Mouse (Mus musculus) hindbrain, postnatal 0 days (tissue): ENCODE measurements around the gene Prtn3. TPM values are rescaled to one million over a fixed set of nuclear protein-coding genes. Genes with fewer than 3 reads are reported as not detected.

ENCODE experiments used
- ATAC-seq: fragments of 200-750 bp; cut with Nextera tagmentation; 2 replicates; pipeline ENCODE4 v1.8.0; 2017; ENCODE audit warnings: mild to moderate bottlenecking, moderate TSS enrichment, moderate library complexity
- DNase-seq: peaks from one replicate; pipeline ENCODE4 v3.0.0-alpha.2; 2015; ENCODE audit warnings: low spot score
- H3K27ac ChIP-seq: fragments of 300-500 bp; sonication (generic); 2 replicates; pipeline ENCODE4 v1.5.1; 2014; ENCODE audit warnings: mild to moderate bottlenecking
- H3K27me3 ChIP-seq: fragments of 300-500 bp; sonication (generic); 2 replicates; pipeline ENCODE4 v1.6.1; 2014; ENCODE audit warnings: low read length, mixed read lengths; ENCODE audit not compliant: insufficient read depth
- H3K36me3 ChIP-seq: fragments of 300-500 bp; sonication (generic); 2 replicates; pipeline ENCODE4 v1.6.1; 2014; ENCODE audit warnings: low read length, mixed read lengths; ENCODE audit not compliant: insufficient read depth
- H3K4me1 ChIP-seq: fragments of 300-500 bp; sonication (generic); 2 replicates; pipeline ENCODE4 v1.6.1; 2014; ENCODE audit warnings: antibody characterized with exemption, low read length, mixed read lengths; ENCODE audit not compliant: insufficient read depth
- H3K4me2 ChIP-seq: fragments of 300-500 bp; sonication (generic); 2 replicates; pipeline ENCODE4 v1.6.1; 2014; ENCODE audit warnings: low read depth, mild to moderate bottlenecking, low read length, moderate library complexity, mixed read lengths
- H3K4me3 ChIP-seq: fragments of 300-500 bp; sonication (generic); 2 replicates; pipeline ENCODE4 v1.5.1; 2014; ENCODE audit warnings: low read length
- H3K9ac ChIP-seq: fragments of 300-500 bp; sonication (generic); replicated peaks from 2 replicates; pipeline ENCODE4 v1.6.1; 2014; ENCODE audit warnings: mild to moderate bottlenecking, low read length, moderate library complexity, mixed read lengths
- H3K9me3 ChIP-seq: fragments of 300-500 bp; sonication (generic); 2 replicates; pipeline ENCODE4 v1.6.1; 2016; ENCODE audit warnings: low read length, mixed read lengths
- CTCF ChIP-seq: IDR thresholded peaks from 2 replicates; pipeline ENCODE4 v1.5.1; 2016; ENCODE audit warnings: antibody characterized with exemption, control low read depth, low read depth
- WGBS: fragments of 180-500 bp; shearing (Covaris S2); extraction: QIAGEN DNeasy Blood & Tissue Kit; methylation state at CpG from one replicate; pipeline ENCODE4 v1.1.7; 2014; 5-methylcytosine and 5-hydroxymethylcytosine counted together
- microRNA-seq, 2 experiments: library from miRNA; unstranded; fragments of <30 nt; microRNA quantifications; one replicate each; pipeline ENCODE4; 2016
- polyA plus RNA-seq: library from polyadenylated mRNA; unstranded; fragments of >200 nt; fragmentation: Nextera tagmentation; extraction: Ambion mirVana; gene quantifications from 2 replicates; pipeline ENCODE4 v1.2.1, GENCODE M21; 2015
- total RNA-seq: library from RNA; depleted of rRNA; stranded (reverse); fragments of >200 nt; gene quantifications from 2 replicates; pipeline ENCODE4 v1.2.3, GENCODE M21; 2014; rRNA removed

Gene Prtn3
- total and polyA plus RNA-seq, 2 experiments from 2014 or later = 9.4 to 11.8 TPM

DNA sequence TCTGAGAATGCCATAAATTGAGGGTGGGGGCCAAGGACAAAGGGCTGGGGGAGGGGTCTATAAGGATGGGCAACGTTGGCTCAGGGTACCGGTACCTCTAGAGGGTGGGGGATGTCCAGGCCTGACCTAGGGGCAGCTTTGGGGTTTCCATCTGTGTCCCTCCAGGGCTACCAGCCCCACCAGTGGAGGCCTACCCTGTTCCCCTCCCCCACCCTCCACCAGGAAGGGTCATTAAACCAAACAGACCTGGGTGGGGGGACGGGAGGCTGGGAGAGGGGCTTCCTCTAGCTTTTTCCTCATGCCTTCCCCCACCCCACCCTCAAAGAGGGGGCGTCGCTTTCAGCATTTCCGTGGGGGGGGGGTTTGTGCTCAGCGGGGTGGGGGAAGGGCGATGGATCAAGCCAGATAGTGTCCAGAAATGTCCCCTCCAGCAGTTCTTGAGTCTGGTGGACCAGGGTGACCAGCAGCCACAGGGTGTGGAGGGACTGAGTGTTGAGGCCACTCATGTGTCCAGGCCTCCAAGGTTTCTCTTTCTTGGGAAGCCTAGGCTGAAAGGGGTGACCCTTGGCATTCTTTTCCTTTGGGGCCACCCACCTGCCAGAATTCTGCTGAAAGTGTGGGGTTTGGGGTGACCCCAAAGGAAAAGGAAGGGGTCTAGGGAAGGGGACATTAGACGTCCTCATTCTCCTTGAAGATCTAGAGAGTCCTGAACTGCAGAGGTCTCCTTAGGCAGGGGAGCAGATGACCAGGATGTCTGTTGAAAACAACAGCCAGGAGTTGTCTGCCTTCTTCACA is 54.8 kb downstream of the Prtn3 start:
- ATAC-seq (no peak), DNase-seq (no peak)
- Histone ChIP-seq H3K27ac (peak overlapping the region; percentile 88; the same call in 1 of the 2 replicates), H3K4me2 (peak overlapping the region; percentile 96), H3K27me3 (no peaks in the 10 kb centered on the region), H3K9ac (0 out of 2 replicates have a peak overlapping the region, but pooled peaks have one; percentile 18), H3K4me3 (peak overlapping the region; percentile 86), H3K36me3 (no peaks in the 10 kb centered on the region), H3K4me1 (0 out of 2 replicates have a peak, but pooled peaks cover 9% of the 10 kb centered on the region), H3K9me3 (no peaks in the 10 kb centered on the region)
- no peak for TF ChIP-seq CTCF
- 35% methylated on average over 9 of the region's 9 CpGs for WGBS

DNA sequence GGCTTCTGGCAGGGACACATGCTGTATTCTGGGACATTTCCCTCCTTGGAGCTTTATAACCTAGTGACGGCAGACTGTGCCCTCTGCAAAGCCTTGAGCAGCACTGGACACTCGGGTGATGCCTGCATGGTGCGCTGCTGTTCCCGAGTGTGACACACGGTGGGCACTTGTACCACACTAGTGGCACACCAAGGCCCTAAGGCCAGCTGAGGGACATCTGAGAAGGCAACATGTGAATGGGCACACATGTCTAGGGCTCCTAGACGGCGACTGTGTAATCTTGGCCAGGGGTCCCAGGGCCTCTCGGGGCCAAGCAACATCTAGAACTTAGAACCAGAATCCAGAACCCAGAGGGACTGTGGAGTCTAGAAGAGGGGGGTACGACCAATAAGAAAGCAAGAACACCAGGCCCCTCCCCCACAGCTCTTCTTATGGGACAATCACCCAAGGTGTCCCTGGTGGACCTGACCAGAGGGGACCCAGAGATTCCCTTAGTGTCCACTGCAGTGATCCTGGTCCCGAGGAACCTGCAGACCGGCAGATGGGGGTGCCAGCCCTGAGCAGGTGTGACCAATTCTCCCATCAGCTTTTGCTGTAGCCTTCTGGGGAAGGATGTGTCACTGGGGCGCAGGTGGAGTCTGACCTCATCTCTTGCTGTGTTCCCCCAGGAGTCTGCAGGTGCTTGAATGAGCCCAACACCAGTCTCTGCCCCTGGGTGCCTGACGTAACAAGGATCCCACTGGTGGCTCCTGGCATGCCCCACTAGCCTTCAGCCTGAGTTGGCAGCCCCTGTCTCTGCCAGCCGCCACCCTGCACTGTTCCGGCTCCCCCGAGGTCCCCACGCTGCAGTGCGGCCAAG is 55.9 kb downstream of the Prtn3 start:
- Histone ChIP-seq H3K27me3 (no peaks in the 10 kb centered on the region), H3K4me2 (no peak overlapping the region), H3K9me3 (no peaks in the 10 kb centered on the region), H3K27ac (peak overlapping the region; percentile 20; the same call in 1 of the 2 replicates), H3K36me3 (no peaks in the 10 kb centered on the region), H3K9ac (no peak overlapping the region; the same call in 1 of the 2 replicates), H3K4me1 (0 out of 2 replicates have a peak, but pooled peaks cover 9% of the 10 kb centered on the region), H3K4me3 (no peak overlapping the region)
- no peak for DNase-seq
- 71% methylated on average over 18 of the region's 18 CpGs for WGBS
- no peak for ATAC-seq
- peak; percentile 12; the same call in 1 of the 2 replicates for TF ChIP-seq CTCF

DNA sequence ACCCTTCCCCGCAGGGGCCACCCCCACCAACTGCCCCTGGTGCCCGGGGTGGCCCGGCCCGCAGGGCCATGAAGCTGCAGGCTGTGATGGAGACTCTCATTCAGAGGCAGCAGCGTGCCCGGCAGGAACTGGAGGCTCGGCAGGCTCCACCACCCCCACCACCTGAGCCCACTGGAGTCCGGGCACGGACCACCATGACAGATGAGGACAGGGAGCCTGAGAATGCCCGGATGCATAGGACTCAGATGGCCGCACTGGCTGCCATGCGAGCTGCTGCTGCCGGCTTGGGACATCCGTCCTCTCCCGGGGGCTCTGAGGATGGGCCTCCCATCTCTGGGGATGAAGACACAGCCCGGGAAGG is 56.5 kb downstream of the Prtn3 start:
- no peak for DNase-seq
- Histone ChIP-seq H3K9me3 (no peaks in the 10 kb centered on the region), H3K36me3 (no peaks in the 10 kb centered on the region), H3K4me2 (no peak overlapping the region), H3K27me3 (no peaks in the 10 kb centered on the region), H3K4me1 (0 out of 2 replicates have a peak, but pooled peaks cover 8% of the 10 kb centered on the region), H3K9ac (no peak overlapping the region; the same call in 1 of the 2 replicates), H3K4me3 (no peak overlapping the region), H3K27ac (0 out of 2 replicates have a peak overlapping the region, but pooled peaks have one; percentile 20)
- TF ChIP-seq CTCF = no peak
- WGBS = 60% methylated on average over 16 of the region's 16 CpGs
- ATAC-seq = no peak

DNA sequence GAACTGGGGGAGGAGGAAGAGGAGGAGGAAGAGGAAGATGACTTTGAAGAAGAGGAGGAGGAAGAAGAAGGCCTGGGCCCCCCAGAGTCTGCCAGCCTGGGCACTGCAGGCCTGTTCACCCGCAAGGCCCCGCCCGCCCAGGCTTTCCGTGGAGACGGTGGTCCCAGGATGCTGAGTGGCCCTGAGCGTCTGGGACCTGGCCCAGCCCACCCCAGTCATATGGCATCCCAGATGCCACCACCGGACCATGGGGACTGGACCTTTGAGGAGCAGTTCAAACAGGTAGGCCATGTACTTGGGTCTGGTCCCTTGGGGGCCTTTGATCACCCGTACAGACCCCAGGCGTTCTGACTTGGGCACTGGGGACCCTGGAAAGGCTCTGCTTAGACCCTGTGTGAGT is 57.5 kb downstream of the Prtn3 start:
- TF ChIP-seq CTCF = no peak
- H3K27ac ChIP-seq = no peak overlapping the region

DNA sequence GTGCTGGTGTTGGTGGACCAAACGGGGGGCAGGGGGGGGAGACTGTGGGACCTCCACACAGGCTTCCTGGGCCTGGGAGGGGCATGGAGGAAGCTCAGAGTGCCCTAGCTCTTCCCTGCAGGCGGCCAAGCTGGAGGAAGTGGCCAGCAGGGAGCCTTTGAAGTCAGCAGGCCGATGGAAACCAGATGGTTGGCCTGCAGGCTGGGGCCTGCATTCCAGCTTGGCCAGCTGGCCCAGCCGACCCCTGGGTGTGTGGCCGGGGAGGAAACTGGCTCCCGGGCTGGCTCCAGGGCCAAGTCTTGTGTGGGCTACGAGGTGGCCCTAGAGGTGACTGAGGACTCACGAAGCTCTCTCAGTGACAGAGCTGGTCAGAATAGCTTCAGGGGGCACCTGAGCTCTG is 58.5 kb downstream of the Prtn3 start:
- no peaks in the 10 kb centered on the region for H3K9me3 ChIP-seq
- H3K4me1 ChIP-seq = peaks cover 10% of the 10 kb centered on the region
- H3K4me3 ChIP-seq = no peak overlapping the region
- H3K27me3 ChIP-seq = no peaks in the 10 kb centered on the region
- no peak overlapping the region for H3K9ac ChIP-seq
- 21% methylated on average over 8 of the region's 8 CpGs for WGBS
- DNase-seq (peak; percentile 72), ATAC-seq (no peak)
- H3K27ac ChIP-seq = peak overlapping the region; percentile 55; the same call in 1 of the 2 replicates
- no peaks in the 10 kb centered on the region for H3K36me3 ChIP-seq
- no peak for TF ChIP-seq CTCF
- no peak overlapping the region for H3K4me2 ChIP-seq

More for the DNA sequence above, 57.5 kb downstream of the Prtn3 start:
- no peak overlapping the region for H3K9ac ChIP-seq
- no peaks in the 10 kb centered on the region for H3K9me3 ChIP-seq
- H3K4me2 ChIP-seq = no peak overlapping the region
- ATAC-seq (no peak), DNase-seq (no peak)
- no peaks in the 10 kb centered on the region for H3K36me3 ChIP-seq
- no peak overlapping the region for H3K4me3 ChIP-seq
- WGBS = 82% methylated on average over 9 of the region's 9 CpGs
- H3K27me3 ChIP-seq = no peaks in the 10 kb centered on the region
- 0 out of 2 replicates have a peak, but pooled peaks cover 5% of the 10 kb centered on the region for H3K4me1 ChIP-seq

Small RNAs within 50 kb of the gene (microRNA-seq; reads per million reads assigned to microRNA genes)
- gene Mir6910 = 0.35 to 0.72 reads per million in 2 experiments

Other genes starting within 250 kb of the Prtn3 start
Only the 30 nearest of the 34 such genes appear.
- 0.90 and 2.1 TPM in 2 replicates for gene Madcam1, start 209.9 kb upstream of the Prtn3 start, total RNA-seq
- gene Madcam1, start 209.9 kb upstream of the Prtn3 start, polyA plus RNA-seq = 0.98 and 1.4 TPM in 2 replicates
- gene Tpgs1, start 205.1 kb upstream of the Prtn3 start, total RNA-seq = 117 and 135 TPM in 2 replicates
- gene Tpgs1, start 205.1 kb upstream of the Prtn3 start, polyA plus RNA-seq = 132 and 133 TPM in 2 replicates
- 65.1 and 76.7 TPM in 2 replicates for gene Cdc34, start 192.3 kb upstream of the Prtn3 start, total RNA-seq
- 69.8 and 71.3 TPM in 2 replicates for gene Cdc34, start 192.3 kb upstream of the Prtn3 start, polyA plus RNA-seq
- 0.22 and 0.63 TPM in 2 replicates for gene Gzmm, start 185.5 kb upstream of the Prtn3 start, total RNA-seq
- 1.2 TPM in 2 replicates for gene Gzmm, start 185.5 kb upstream of the Prtn3 start, polyA plus RNA-seq
- 1,127 and 1,151 TPM in 2 replicates for gene Bsg, start 170.0 kb upstream of the Prtn3 start, total RNA-seq
- gene Bsg, start 170.0 kb upstream of the Prtn3 start, polyA plus RNA-seq = 1,243 and 1,259 TPM in 2 replicates
- gene Hcn2, start 157.8 kb upstream of the Prtn3 start, total RNA-seq = 92.6 and 101 TPM in 2 replicates
- 5.5 and 6.6 TPM in 2 replicates for gene Hcn2, start 157.8 kb upstream of the Prtn3 start, polyA plus RNA-seq
- gene Polrmt, start 127.9 kb upstream of the Prtn3 start, total RNA-seq = 30.4 and 36.5 TPM in 2 replicates
- 29.7 and 32.6 TPM in 2 replicates for gene Polrmt, start 127.9 kb upstream of the Prtn3 start, polyA plus RNA-seq
- 1.3 and 2.2 TPM in 2 replicates for gene Fgf22, start 119.4 kb upstream of the Prtn3 start, total RNA-seq
- gene Fgf22, start 119.4 kb upstream of the Prtn3 start, polyA plus RNA-seq = 3.8 and 5.1 TPM in 2 replicates
- 112 and 120 TPM in 2 replicates for gene Rnf126, start 107.5 kb upstream of the Prtn3 start, total RNA-seq
- 108 and 119 TPM in 2 replicates for gene Rnf126, start 107.5 kb upstream of the Prtn3 start, polyA plus RNA-seq
- 2.6 and 3.3 TPM in 2 replicates for gene Fstl3, start 97.2 kb upstream of the Prtn3 start, total RNA-seq
- gene Fstl3, start 97.2 kb upstream of the Prtn3 start, polyA plus RNA-seq = 3.1 and 3.2 TPM in 2 replicates
- 0.54 and 1.8 TPM in 2 replicates for gene Prss57, start 83.5 kb upstream of the Prtn3 start, total RNA-seq
- gene Prss57, start 83.5 kb upstream of the Prtn3 start, polyA plus RNA-seq = 0.13 and 0.33 TPM in 2 replicates
- 156 and 157 TPM in 2 replicates for gene Palm, start 80.9 kb upstream of the Prtn3 start, total RNA-seq
- gene Palm, start 80.9 kb upstream of the Prtn3 start, polyA plus RNA-seq = 221 and 242 TPM in 2 replicates
- 0.05 and 0.22 TPM in 2 replicates for gene Misp, start 53.5 kb upstream of the Prtn3 start, total RNA-seq
- gene Misp, start 53.5 kb upstream of the Prtn3 start, polyA plus RNA-seq = 0.33 TPM in 1 of 2 replicates, not detected in the other
- gene Ptbp1, start 20.0 kb upstream of the Prtn3 start, total RNA-seq = 166 and 173 TPM in 2 replicates
- 58.9 and 65.5 TPM in 2 replicates for gene Ptbp1, start 20.0 kb upstream of the Prtn3 start, polyA plus RNA-seq
- 487 and 541 TPM in 2 replicates for gene Plppr3, start 158 bp downstream of the Prtn3 start, total RNA-seq
- 268 and 283 TPM in 2 replicates for gene Plppr3, start 158 bp downstream of the Prtn3 start, polyA plus RNA-seq
- not detected in 2 replicates for gene Elane, start 11.8 kb downstream of the Prtn3 start, total RNA-seq
- gene Elane, start 11.8 kb downstream of the Prtn3 start, polyA plus RNA-seq = 0.24 TPM in 1 of 2 replicates, not detected in the other
- gene Cfd, start 16.4 kb downstream of the Prtn3 start, total RNA-seq = not detected in 2 replicates
- gene Cfd, start 16.4 kb downstream of the Prtn3 start, polyA plus RNA-seq = not detected in 2 replicates
- gene Med16, start 34.4 kb downstream of the Prtn3 start, total RNA-seq = 71.4 and 82.2 TPM in 2 replicates
- 43.2 and 48.4 TPM in 2 replicates for gene Med16, start 34.4 kb downstream of the Prtn3 start, polyA plus RNA-seq
- gene Gm26602, start 36.4 kb downstream of the Prtn3 start, total RNA-seq = not detected in 2 replicates
- 4.9 and 17.2 TPM in 2 replicates for gene Gm26602, start 36.4 kb downstream of the Prtn3 start, polyA plus RNA-seq
- 7.7 and 9.4 TPM in 2 replicates for gene Kiss1r, start 42.5 kb downstream of the Prtn3 start, total RNA-seq
- gene Kiss1r, start 42.5 kb downstream of the Prtn3 start, polyA plus RNA-seq = 3.4 and 3.9 TPM in 2 replicates
- gene R3hdm4, start 46.7 kb downstream of the Prtn3 start, total RNA-seq = 111 and 133 TPM in 2 replicates
- gene R3hdm4, start 46.7 kb downstream of the Prtn3 start, polyA plus RNA-seq = 252 and 267 TPM in 2 replicates
- 9.7 and 10.1 TPM in 2 replicates for gene Arid3a, start 52.6 kb downstream of the Prtn3 start, total RNA-seq
- 2.5 and 2.6 TPM in 2 replicates for gene Arid3a, start 52.6 kb downstream of the Prtn3 start, polyA plus RNA-seq
- 74.6 and 81.6 TPM in 2 replicates for gene Wdr18, start 85.7 kb downstream of the Prtn3 start, total RNA-seq
- gene Wdr18, start 85.7 kb downstream of the Prtn3 start, polyA plus RNA-seq = 109 TPM in 2 replicates
- 0.68 and 0.97 TPM in 2 replicates for gene Grin3b, start 96.2 kb downstream of the Prtn3 start, total RNA-seq
- gene Grin3b, start 96.2 kb downstream of the Prtn3 start, polyA plus RNA-seq = 0.20 and 0.51 TPM in 2 replicates
- 161 and 179 TPM in 2 replicates for gene Tmem259, start 109.9 kb downstream of the Prtn3 start, total RNA-seq
- 25.6 and 27.1 TPM in 2 replicates for gene Tmem259, start 109.9 kb downstream of the Prtn3 start, polyA plus RNA-seq
- gene Cnn2, start 114.1 kb downstream of the Prtn3 start, total RNA-seq = 17.2 and 17.9 TPM in 2 replicates
- 15.0 and 16.4 TPM in 2 replicates for gene Cnn2, start 114.1 kb downstream of the Prtn3 start, polyA plus RNA-seq
- 11.6 and 19.1 TPM in 2 replicates for gene Abca7, start 122.0 kb downstream of the Prtn3 start, total RNA-seq
- gene Abca7, start 122.0 kb downstream of the Prtn3 start, polyA plus RNA-seq = 2.3 and 2.4 TPM in 2 replicates
- gene Arhgap45, start 142.2 kb downstream of the Prtn3 start, total RNA-seq = 2.9 and 3.3 TPM in 2 replicates
- 1.7 and 1.8 TPM in 2 replicates for gene Arhgap45, start 142.2 kb downstream of the Prtn3 start, polyA plus RNA-seq
- 93.3 and 100 TPM in 2 replicates for gene Polr2e, start 165.3 kb downstream of the Prtn3 start, total RNA-seq
- 143 TPM in 2 replicates for gene Polr2e, start 165.3 kb downstream of the Prtn3 start, polyA plus RNA-seq
- 373 and 379 TPM in 2 replicates for gene Gpx4, start 172.7 kb downstream of the Prtn3 start, total RNA-seq
- 757 and 762 TPM in 2 replicates for gene Gpx4, start 172.7 kb downstream of the Prtn3 start, polyA plus RNA-seq